Mouse (Mus musculus) gastrocnemius, adult 8-10 months (tissue): ENCODE measurements at regions not wholly inside any gene's neighbourhood (a gene's known extent, or its start where the extent isn't known, plus 50 kb on each side); places are given as distances from the start of the nearest gene placed in this dataset.

Experiments used
- DNase-seq, 2 experiments: peaks; one replicate each; pipeline ENCODE4 v3.0.0; 2022; ENCODE audit warnings: low spot score in 2 of 2

GRCm38 (mm10) chr16:15157852-15158251 lies 159.4 kb upstream of the Gm21897 start:
- no peak for DNase-seq

GRCm38 (mm10) chr16:15175516-15175915 lies 141.7 kb upstream of the Gm21897 start:
- peak; percentile 6 to 20 for DNase-seq

- DNase-seq = no peak
Observed at GRCm38 (mm10) chr16:15185714-15186113, 131.5 kb upstream of the Gm21897 start.

GRCm38 (mm10) chr16:15194926-15195711 lies 122.1 kb upstream of the Gm21897 start:
- DNase-seq = peak; percentile 33 to 47

DNA sequence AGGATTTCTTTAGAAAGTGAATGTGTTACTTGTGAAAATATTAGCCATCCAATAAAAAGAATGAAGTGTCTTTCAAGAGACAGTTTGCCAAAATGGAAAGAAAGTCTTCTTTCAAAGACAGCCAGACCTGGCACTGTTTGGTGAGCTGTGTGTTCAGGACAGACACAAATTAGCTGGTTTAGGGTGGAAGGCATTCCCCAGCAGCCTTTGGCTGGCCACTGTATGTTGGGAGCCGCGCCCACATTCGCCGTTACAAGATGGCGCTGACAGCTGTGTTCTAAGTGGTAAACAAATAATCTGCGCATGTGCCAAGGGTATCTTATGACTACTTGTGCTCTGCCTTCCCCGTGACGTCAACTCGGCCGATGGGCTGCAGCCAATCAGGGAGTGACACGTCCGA lies 121.3 kb upstream of the Gm21897 start:
- DNase-seq = peak; percentile 12 to 17

- DNase-seq = no peak
Observed at GRCm38 (mm10) chr16:15196855-15197254, 120.4 kb upstream of the Gm21897 start.

- no peak for DNase-seq
Observed at GRCm38 (mm10) chr16:15215921-15216320, 101.3 kb upstream of the Gm21897 start.

DNA sequence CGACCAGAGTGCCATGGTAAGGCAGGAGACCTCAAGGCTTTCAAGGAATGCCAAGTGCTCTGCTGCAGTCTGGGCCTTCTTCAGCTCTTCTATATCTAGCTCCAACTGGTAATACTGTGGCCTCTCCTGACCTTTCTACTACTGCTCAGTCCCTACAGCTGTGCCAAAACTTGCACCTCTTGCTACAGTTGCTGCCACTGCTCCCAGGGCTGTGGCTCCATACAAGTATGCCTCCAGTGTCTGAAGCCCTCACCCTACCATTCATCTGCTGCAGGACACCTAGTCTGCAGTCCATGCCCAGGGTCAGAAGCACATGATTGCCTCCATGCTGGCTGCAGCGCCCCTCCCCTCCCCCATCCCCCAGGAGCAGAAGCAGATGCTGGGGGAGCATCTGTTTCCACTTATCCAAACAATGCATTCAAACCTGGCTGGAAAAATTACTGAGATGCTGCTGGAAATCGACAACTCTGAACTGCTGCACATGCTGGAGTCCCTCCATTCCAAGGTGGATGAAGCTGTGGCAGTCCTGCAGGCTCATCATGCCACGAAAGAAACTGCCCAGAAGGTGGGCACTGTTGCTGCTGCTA lies 96.2 kb upstream of the Gm21897 start:
- DNase-seq = no peak

- no peak for DNase-seq
Observed at GRCm38 (mm10) chr16:15237836-15238235, 79.4 kb upstream of the Gm21897 start.

DNA sequence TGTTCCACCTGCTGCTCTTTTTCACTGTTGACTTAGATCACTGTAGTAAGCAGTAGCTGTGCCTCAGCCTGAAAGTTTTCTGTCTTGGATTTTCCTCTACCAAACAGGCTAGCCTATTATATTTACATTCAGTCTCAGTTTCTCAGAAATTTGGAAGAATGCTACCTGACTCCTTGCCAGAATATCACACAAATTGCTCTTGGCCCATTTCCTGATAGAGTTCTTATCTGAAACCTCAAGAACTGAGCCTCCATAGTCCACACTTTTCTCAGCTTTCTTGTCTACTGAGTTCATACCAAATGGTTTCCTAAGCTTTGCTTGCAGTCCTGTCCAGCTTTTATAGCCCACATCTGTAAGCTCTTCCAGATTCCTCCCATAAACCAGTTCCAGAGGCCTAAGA lies 78.8 kb upstream of the Gm21897 start:
- DNase-seq = no peak

GRCm38 (mm10) chr16:15250186-15250585 lies 67.1 kb upstream of the Gm21897 start:
- DNase-seq = no peak

DNA sequence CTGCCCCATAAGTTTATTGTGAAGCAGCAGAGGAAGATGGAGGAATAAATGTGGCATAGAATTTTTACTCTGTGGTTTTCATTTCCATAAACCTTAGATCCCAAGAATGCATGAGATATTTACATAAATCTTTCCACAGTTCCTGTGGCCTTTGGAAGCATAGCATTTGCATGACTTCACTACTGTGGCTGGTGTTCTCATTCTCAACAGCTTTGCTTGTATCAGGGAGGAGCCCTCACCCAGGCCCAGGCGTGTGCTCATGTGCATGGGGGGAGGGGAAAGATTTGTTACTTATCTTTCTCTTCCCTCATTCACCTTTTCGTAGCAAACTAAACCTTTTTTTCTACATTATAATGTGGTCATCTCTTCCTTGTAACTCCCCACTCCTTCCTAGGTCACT lies 65.6 kb upstream of the Gm21897 start:
- no peak for DNase-seq

DNA sequence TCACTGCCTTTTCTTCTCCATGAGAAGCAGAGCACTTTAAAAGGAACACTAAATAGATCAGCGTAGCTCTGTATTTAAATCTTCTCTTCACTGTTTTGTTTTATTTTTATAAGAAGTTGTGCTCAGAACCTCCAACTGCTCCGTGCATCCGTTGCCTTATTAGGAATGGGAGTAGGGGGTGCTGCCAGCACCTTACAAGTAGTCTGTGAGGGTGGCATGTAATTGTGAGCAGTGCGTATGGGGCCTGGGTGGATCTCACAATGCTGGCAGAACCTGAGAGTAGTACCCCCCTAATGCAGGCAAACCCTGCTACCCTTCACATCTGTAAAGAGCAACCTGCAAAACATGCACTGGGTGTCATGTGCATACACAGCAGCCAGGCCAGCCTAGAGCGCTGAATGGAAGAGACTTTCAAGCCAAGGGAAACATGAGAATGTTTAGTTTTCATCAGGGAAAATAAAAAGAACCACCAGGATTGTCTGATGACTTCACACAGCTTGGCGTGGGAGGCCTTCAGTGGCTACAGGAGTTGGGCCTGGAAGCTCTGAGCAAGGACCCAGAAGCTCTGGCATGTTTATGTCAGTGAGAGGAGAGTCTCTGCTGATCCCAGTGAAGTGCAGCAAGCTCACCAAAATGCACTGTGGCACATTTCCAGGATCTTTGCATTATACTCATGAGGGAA lies 64.5 kb upstream of the Gm21897 start:
- DNase-seq = peak in 1 of 2 experiments; percentile 10

GRCm38 (mm10) chr16:15253348-15253693 lies 63.9 kb upstream of the Gm21897 start:
- no peak for DNase-seq

- DNase-seq = no peak
Observed at GRCm38 (mm10) chr16:15254669-15255068, 62.6 kb upstream of the Gm21897 start.

GRCm38 (mm10) chr16:15259474-15259873 lies 57.8 kb upstream of the Gm21897 start:
- DNase-seq = no peak

GRCm38 (mm10) chr16:15260069-15260468 lies 57.2 kb upstream of the Gm21897 start:
- DNase-seq = no peak
